Mouse (Mus musculus) liver, postnatal 0 days (tissue): ENCODE results near the gene Pus10. TPM values are rescaled to one million over a fixed set of nuclear protein-coding genes. Genes with fewer than 3 reads are reported as not detected.

Experiments
- ATAC-seq: fragments of 200-750 bp; cut with Nextera tagmentation; 2 replicates; pipeline ENCODE4 v1.8.0; 2017; ENCODE audit warnings: mild to moderate bottlenecking, moderate library complexity
- DNase-seq: peaks from one replicate; pipeline ENCODE4 v3.0.0-alpha.2; 2016
- H3K27ac ChIP-seq: fragments of 300-500 bp; sonication (generic); 2 replicates; pipeline ENCODE4 v1.5.1; 2014; ENCODE audit warnings: antibody characterized with exemption, moderate library complexity, mild to moderate bottlenecking, low read depth
- H3K27me3 ChIP-seq: fragments of 300-500 bp; sonication (generic); 2 replicates; pipeline ENCODE4 v1.6.1; 2014; ENCODE audit warnings: low read length, control low read depth, mixed read lengths; ENCODE audit not compliant: insufficient read depth
- H3K36me3 ChIP-seq: fragments of 300-500 bp; sonication (generic); replicated peaks from 2 replicates; pipeline ENCODE4 v1.6.1; 2014; ENCODE audit warnings: mild to moderate bottlenecking, control low read depth, low read length, moderate library complexity, mixed read lengths; ENCODE audit not compliant: insufficient read depth
- H3K4me1 ChIP-seq: fragments of 300-500 bp; sonication (generic); 2 replicates; pipeline ENCODE4 v1.6.1; 2014; ENCODE audit warnings: antibody characterized with exemption, mild to moderate bottlenecking, control low read depth; ENCODE audit not compliant: insufficient read depth
- H3K4me2 ChIP-seq: fragments of 300-500 bp; sonication (generic); 2 replicates; pipeline ENCODE4 v1.6.1; 2014; ENCODE audit warnings: low read depth, mild to moderate bottlenecking, low read length, moderate library complexity, mixed read lengths
- H3K4me3 ChIP-seq: fragments of 300-500 bp; sonication (generic); 2 replicates; pipeline ENCODE4 v1.5.1; 2014; ENCODE audit warnings: low read depth, low read length
- H3K9ac ChIP-seq: fragments of 300-500 bp; sonication (generic); replicated peaks from 2 replicates; pipeline ENCODE4 v1.6.1; 2014; ENCODE audit warnings: mild to moderate bottlenecking, moderate library complexity
- H3K9me3 ChIP-seq: fragments of 300-500 bp; sonication (generic); 2 replicates; pipeline ENCODE4 v1.6.1; 2016; ENCODE audit warnings: mild to moderate bottlenecking, control low read depth, low read length, mixed read lengths
- CTCF ChIP-seq: sonication (generic); IDR thresholded peaks from 2 replicates; pipeline ENCODE4 v1.5.1; 2016; ENCODE audit warnings: antibody characterized with exemption, low read depth
- EP300 ChIP-seq: IDR thresholded peaks from 2 replicates; pipeline ENCODE4 v1.6.1; 2016; ENCODE audit warnings: antibody characterized with exemption, low read depth, mild to moderate bottlenecking
- WGBS: fragments of 180-500 bp; shearing (Covaris S2); extraction: QIAGEN DNeasy Blood & Tissue Kit; methylation state at CpG from one replicate; pipeline ENCODE4 v1.1.7; 2014; ENCODE audit not compliant: insufficient replicate concordance; 5-methylcytosine and 5-hydroxymethylcytosine counted together
- polyA plus RNA-seq: library from polyadenylated mRNA; unstranded; fragments of >200 nt; fragmentation: Nextera tagmentation; extraction: Ambion mirVana; gene quantifications from 2 replicates; pipeline ENCODE4 v1.2.1, GENCODE M21; 2015

Gene Pus10
- polyA plus RNA-seq, 1 experiment from 2014 or later, result 10.4 TPM

GRCm38 (mm10) chr11:23682561-23682960 lies 17.1 kb downstream of the Pus10 start:
- Histone ChIP-seq H3K27ac (no peak overlapping the region), H3K36me3 (peaks cover 14% of the 10 kb centered on the region), H3K9me3 (no peaks in the 10 kb centered on the region), H3K4me3 (no peak overlapping the region), H3K9ac (no peak overlapping the region), H3K4me2 (no peak overlapping the region), H3K4me1 (no peaks in the 10 kb centered on the region), H3K27me3 (no peaks in the 10 kb centered on the region)
- ATAC-seq (no peak), DNase-seq (no peak)
- TF ChIP-seq CTCF, result no peak
- no peak for TF ChIP-seq EP300
- WGBS, result 59% methylated on average over 5 of the region's 5 CpGs

- no peak for TF ChIP-seq CTCF
- TF ChIP-seq EP300, result no peak
- H3K27me3 ChIP-seq, result no peaks in the 10 kb centered on the region
- DNase-seq (no peak), ATAC-seq (no peak)
- H3K4me1 ChIP-seq, result no peaks in the 10 kb centered on the region
- H3K9me3 ChIP-seq, result no peaks in the 10 kb centered on the region
- peaks cover 6% of the 10 kb centered on the region; the same call in 1 of the 2 replicates for H3K36me3 ChIP-seq
- WGBS, result 80% methylated on average over 5 of the region's 5 CpGs
- H3K9ac ChIP-seq, result no peak overlapping the region
- no peak overlapping the region for H3K27ac ChIP-seq
- H3K4me3 ChIP-seq, result no peak overlapping the region
- H3K4me2 ChIP-seq, result no peak overlapping the region
These were observed 21.2 kb downstream of the Pus10 start for GRCm38 (mm10) chr11:23686671-23687070.

GRCm38 (mm10) chr11:23688060-23688459 lies 22.6 kb downstream of the Pus10 start:
- Histone ChIP-seq H3K4me2 (no peak overlapping the region), H3K27me3 (no peaks in the 10 kb centered on the region), H3K4me1 (no peaks in the 10 kb centered on the region), H3K9ac (no peak overlapping the region), H3K27ac (no peak overlapping the region), H3K4me3 (no peak overlapping the region), H3K9me3 (no peaks in the 10 kb centered on the region), H3K36me3 (peaks cover 6% of the 10 kb centered on the region; the same call in 1 of the 2 replicates)
- no peak for DNase-seq
- ATAC-seq, result no peak
- TF ChIP-seq CTCF (no peak), EP300 (no peak)
- WGBS, result 70% methylated on average over 1 of the region's 1 CpGs

GRCm38 (mm10) chr11:23693286-23693685 lies 27.8 kb downstream of the Pus10 start:
- peak; percentile 23 for DNase-seq
- no peaks in the 10 kb centered on the region for H3K9me3 ChIP-seq
- 79% methylated on average over 2 of the region's 2 CpGs for WGBS

GRCm38 (mm10) chr11:23695847-23696246 lies 30.4 kb downstream of the Pus10 start:
- ATAC-seq (no peak), DNase-seq (no peak)
- no peak overlapping the region for H3K4me3 ChIP-seq
- peaks cover 13% of the 10 kb centered on the region for H3K4me1 ChIP-seq
- H3K9ac ChIP-seq, result no peak overlapping the region
- 0 out of 2 replicates have a peak overlapping the region, but pooled peaks have one; percentile 6 for H3K4me2 ChIP-seq
- H3K36me3 ChIP-seq, result no peaks in the 10 kb centered on the region
- H3K27me3 ChIP-seq, result no peaks in the 10 kb centered on the region
- H3K9me3 ChIP-seq, result no peaks in the 10 kb centered on the region
- H3K27ac ChIP-seq, result peak overlapping the region; percentile 34; the same call in 1 of the 2 replicates
- TF ChIP-seq EP300 (no peak), CTCF (no peak)

More at GRCm38 (mm10) chr11:23693286-23693685, 27.8 kb downstream of the Pus10 start:
- H3K36me3 ChIP-seq, result 0 out of 2 replicates have a peak, but pooled peaks cover 4% of the 10 kb centered on the region
- no peak overlapping the region for H3K9ac ChIP-seq
- no peak overlapping the region for H3K4me2 ChIP-seq
- TF ChIP-seq EP300 (no peak), CTCF (no peak)
- H3K4me3 ChIP-seq, result no peak overlapping the region
- H3K4me1 ChIP-seq, result peaks cover 7% of the 10 kb centered on the region
- H3K27ac ChIP-seq, result peak overlapping the region; percentile 52; the same call in 1 of the 2 replicates
- no peaks in the 10 kb centered on the region for H3K27me3 ChIP-seq
- peak; percentile 48 for ATAC-seq

GRCm38 (mm10) chr11:23698526-23698925 lies 33.1 kb downstream of the Pus10 start:
- TF ChIP-seq EP300 (no peak), CTCF (no peak)
- WGBS, result 77% methylated on average over 2 of the region's 2 CpGs
- Histone ChIP-seq H3K27me3 (no peaks in the 10 kb centered on the region), H3K36me3 (no peaks in the 10 kb centered on the region), H3K9me3 (no peaks in the 10 kb centered on the region), H3K4me3 (no peak overlapping the region), H3K4me1 (peaks cover 10% of the 10 kb centered on the region), H3K9ac (no peak overlapping the region), H3K4me2 (no peak overlapping the region), H3K27ac (no peak overlapping the region)
- no peak for ATAC-seq
- DNase-seq, result no peak
